Mouse (Mus musculus): Measurements from ENCODE around the gene Slc22a18. TPM values are rescaled to one million over a fixed set of nuclear protein-coding genes. Genes with fewer than 3 reads are reported as not detected.
A peak's percentile ranks its signal among the peaks of the same experiment; 100 is the strongest.

The Slc22a18 gene
- total RNA-seq, 2 experiments from 2014 or later = 0.78 TPM; not detected in 1

- DNase-seq (ENCODE audit: low spot score in 2 of 2) = no peak
- intact Hi-C loops (cut with DNase I) = no loop called here
Observed at GRCm38 (mm10) chr7:143461294-143461870, 12.2 kb upstream of the Slc22a18 start.

GRCm38 (mm10) chr7:143461920-143462319, 11.6 kb upstream of the Slc22a18 start:
- no peak for DNase-seq (ENCODE audit: low spot score in 2 of 2)
- intact Hi-C loops (cut with DNase I) = no loop called here

GRCm38 (mm10) chr7:143462516-143462915, 11.0 kb upstream of the Slc22a18 start:
- no peak for DNase-seq (ENCODE audit: low spot score in 2 of 2)
- intact Hi-C loops (cut with DNase I) = no loop called here

GRCm38 (mm10) chr7:143463865-143464415, 9.6 kb upstream of the Slc22a18 start:
- intact Hi-C loops (cut with DNase I) = loop anchor here (2.0 kb wide), 1 partner anchor 171 kb away; no protein-coding TSS in a partner anchor
- peak; percentile 65 to 68 for DNase-seq (ENCODE audit: low spot score in 2 of 2)

GRCm38 (mm10) chr7:143464811-143465560, 8.6 kb upstream of the Slc22a18 start:
- peak; percentile 19 to 32 for DNase-seq (ENCODE audit: low spot score in 2 of 2)
- intact Hi-C loops (cut with DNase I) = loop anchor here (2.0 to 5.0 kb wide), 2 partner anchors 172 to 368 kb away; no protein-coding TSS in a partner anchor

- DNase-seq (ENCODE audit: low spot score in 2 of 2) = peak; percentile 80 to 85
- intact Hi-C loops (cut with DNase I) = loop anchor here (1.0 to 5.0 kb wide), 2 partner anchors 313 to 369 kb away; no protein-coding TSS in a partner anchor
Observed at GRCm38 (mm10) chr7:143466099-143466677, 7.3 kb upstream of the Slc22a18 start.

GRCm38 (mm10) chr7:143467714-143468113, 5.8 kb upstream of the Slc22a18 start:
- intact Hi-C loops (cut with DNase I) = loop anchor here (5.0 kb wide), 1 partner anchor 370 kb away; no protein-coding TSS in a partner anchor
- DNase-seq (ENCODE audit: low spot score in 2 of 2) = no peak

GRCm38 (mm10) chr7:143469946-143470345, 3.6 kb upstream of the Slc22a18 start:
- intact Hi-C loops (cut with DNase I) = loop anchor here (1.0 to 10.0 kb wide), 3 partner anchors 316 to 575 kb away; no protein-coding TSS in a partner anchor
- peak; percentile 68 to 78 for DNase-seq (ENCODE audit: low spot score in 2 of 2)

- intact Hi-C loops (cut with DNase I) = loop anchor here (5.0 to 10.0 kb wide), 2 partner anchors 287 to 580 kb away; no protein-coding TSS in a partner anchor
Observed at GRCm38 (mm10) chr7:143474811-143475210, 1.3 kb downstream of the Slc22a18 start.

GRCm38 (mm10) chr7:143475876-143476275, 2.3 kb downstream of the Slc22a18 start:
- intact Hi-C loops (cut with DNase I) = loop anchor here (5.0 to 10.0 kb wide), 2 partner anchors 286 to 581 kb away; no protein-coding TSS in a partner anchor
- DNase-seq (ENCODE audit: low spot score in 2 of 2) = no peak

More at GRCm38 (mm10) chr7:143474811-143475210, 1.3 kb downstream of the Slc22a18 start:
- no peak for DNase-seq (ENCODE audit: low spot score in 2 of 2)

- no peak for DNase-seq (ENCODE audit: low spot score in 2 of 2)
- intact Hi-C loops (cut with DNase I) = loop anchor here (5.0 to 10.0 kb wide), 2 partner anchors 285 to 582 kb away; no protein-coding TSS in a partner anchor
Observed at GRCm38 (mm10) chr7:143476702-143477335, 3.3 kb downstream of the Slc22a18 start.

GRCm38 (mm10) chr7:143477800-143478199, 4.3 kb downstream of the Slc22a18 start:
- intact Hi-C loops (cut with DNase I) = loop anchor here (5.0 to 10.0 kb wide), 2 partner anchors 285 to 583 kb away; no protein-coding TSS in a partner anchor

GRCm38 (mm10) chr7:143480498-143480897, 7.0 kb downstream of the Slc22a18 start:
- intact Hi-C loops (cut with DNase I) = no loop called here
- DNase-seq (ENCODE audit: low spot score in 2 of 2) = peak in 1 of 2 experiments; percentile 26

More at GRCm38 (mm10) chr7:143477800-143478199, 4.3 kb downstream of the Slc22a18 start:
- DNase-seq (ENCODE audit: low spot score in 2 of 2) = no peak

GRCm38 (mm10) chr7:143481806-143482387, 8.4 kb downstream of the Slc22a18 start:
- intact Hi-C loops (cut with DNase I) = no loop called here
- DNase-seq (ENCODE audit: low spot score in 2 of 2) = no peak

GRCm38 (mm10) chr7:143482541-143482940, 9.0 kb downstream of the Slc22a18 start:
- intact Hi-C loops (cut with DNase I) = no loop called here
- no peak for DNase-seq (ENCODE audit: low spot score in 2 of 2)

GRCm38 (mm10) chr7:143489735-143490134, 16.2 kb downstream of the Slc22a18 start:
- no peak for DNase-seq (ENCODE audit: low spot score in 2 of 2)
- intact Hi-C loops (cut with DNase I) = no loop called here

GRCm38 (mm10) chr7:143493616-143494126, 20.1 kb downstream of the Slc22a18 start:
- intact Hi-C loops (cut with DNase I) = no loop called here
- DNase-seq (ENCODE audit: low spot score in 2 of 2) = no peak

GRCm38 (mm10) chr7:143495104-143495961, 21.8 kb downstream of the Slc22a18 start:
- intact Hi-C loops (cut with DNase I) = no loop called here
- DNase-seq (ENCODE audit: low spot score in 2 of 2) = no peak
